Mouse (Mus musculus): ENCODE results near the gene Adcy5. TPM values are rescaled to one million over a fixed set of nuclear protein-coding genes. Genes with fewer than 3 reads are reported as not detected.

The Adcy5 gene
- total and polyA plus RNA-seq, 3 experiments, result 0.05 TPM; not detected in 2

DNA sequence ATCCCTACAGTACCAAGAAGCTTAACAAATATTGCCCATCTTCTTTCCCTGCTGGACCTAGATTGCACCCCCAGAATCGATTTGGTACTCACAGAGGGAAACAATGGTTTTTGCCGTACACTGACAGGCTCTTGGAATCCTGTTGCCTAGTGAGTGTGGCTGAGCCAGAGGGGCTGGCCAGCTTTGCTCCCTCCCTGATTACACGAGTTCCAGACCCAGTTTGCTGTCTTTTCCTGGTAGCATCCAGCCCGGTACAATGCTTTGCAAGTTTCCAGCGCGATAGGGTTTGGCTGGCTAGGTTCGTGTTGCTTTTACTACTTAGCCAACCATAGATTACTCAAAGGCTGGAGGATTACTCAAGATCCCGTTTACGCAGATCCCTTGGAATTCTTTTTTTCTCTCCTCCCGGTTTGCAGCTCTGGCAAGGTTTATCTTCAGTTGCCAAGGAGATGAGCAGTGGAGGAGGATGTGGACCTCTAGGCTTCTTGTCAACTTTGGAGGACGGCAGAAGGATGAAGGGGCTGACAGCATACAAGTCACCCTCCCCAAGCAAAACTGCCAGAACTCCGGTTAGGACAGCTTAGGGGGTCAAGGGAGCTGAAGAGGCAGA, 1.4 kb upstream of the Adcy5 start:
- peaks cover 9% of the 10 kb centered on the region; the same call in 1 of the 2 replicates for H3K27me3 ChIP-seq (ENCODE audit: insufficient read depth, low read length)
- no peaks in the 10 kb centered on the region for H3K4me1 ChIP-seq (ENCODE audit: insufficient read depth, low read depth, low read length)
- H3K36me3 ChIP-seq (replicated peaks), result no peaks in the 10 kb centered on the region
- DNase-seq (ENCODE audit: low spot score) (no peak), ATAC-seq (ENCODE audit: extremely low read depth, insufficient number of reproducible peaks, low FRiP score, poor library complexity, severe bottlenecking) (no peak)
- H3K4me3 ChIP-seq (ENCODE audit: low read depth, low read length), result no peak overlapping the region
- TF ChIP-seq GATA1 (IDR thresholded peaks at IDR 0.05; ENCODE audit: borderline replicate concordance, low read length) (no peak), GATA2 (IDR thresholded peaks at IDR 0.05; ENCODE audit: borderline replicate concordance, low read depth, low read length) (no peak), CTCF (IDR thresholded peaks at IDR 0.05; ENCODE audit: low read depth, low read length) (no peak), POLR2AphosphoS5 (IDR thresholded peaks at IDR 0.05; ENCODE audit: insufficient replicate concordance, low read depth, low read length) (no peak), TAL1 (conservative IDR thresholded peaks at IDR 0.05; ENCODE audit: low read depth, low read length) (no peak)
- peaks cover 29% of the 10 kb centered on the region for H3K9me3 ChIP-seq (replicated peaks)

DNA sequence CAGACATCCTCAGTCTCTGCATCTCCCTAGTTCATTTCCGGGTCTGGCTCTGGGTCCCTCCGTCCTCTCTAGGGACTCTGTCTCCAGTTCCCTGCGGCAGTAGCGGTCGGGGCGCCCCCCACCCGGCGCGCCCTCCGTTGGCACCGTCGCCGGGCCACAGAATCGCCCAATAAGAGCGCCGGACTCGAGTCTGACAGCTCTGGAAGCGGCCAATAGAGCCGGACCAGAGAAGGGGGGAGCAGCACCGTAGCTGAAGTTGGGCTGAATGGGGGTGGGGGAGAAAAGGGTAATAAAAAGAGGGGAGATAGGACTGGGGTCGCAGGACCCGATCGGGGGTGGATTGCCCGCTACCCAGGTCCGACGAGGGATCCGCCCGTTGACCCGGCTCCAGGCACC, 434 bp upstream of the Adcy5 start:
- H3K9me3 ChIP-seq (replicated peaks), result peaks cover 29% of the 10 kb centered on the region
- DNase-seq (ENCODE audit: low spot score), result no peak
- no peak overlapping the region for H3K4me3 ChIP-seq (ENCODE audit: low read depth, low read length)
- no peak for TF ChIP-seq GATA2 (IDR thresholded peaks at IDR 0.05; ENCODE audit: borderline replicate concordance, low read depth, low read length)
- ATAC-seq (ENCODE audit: extremely low read depth, insufficient number of reproducible peaks, low FRiP score, poor library complexity, severe bottlenecking), result no peak
- H3K36me3 ChIP-seq (replicated peaks), result no peaks in the 10 kb centered on the region
- peaks cover 5% of the 10 kb centered on the region; the same call in 1 of the 2 replicates for H3K27me3 ChIP-seq (ENCODE audit: insufficient read depth, low read length)
- no peaks in the 10 kb centered on the region for H3K4me1 ChIP-seq (ENCODE audit: insufficient read depth, low read depth, low read length)

DNA sequence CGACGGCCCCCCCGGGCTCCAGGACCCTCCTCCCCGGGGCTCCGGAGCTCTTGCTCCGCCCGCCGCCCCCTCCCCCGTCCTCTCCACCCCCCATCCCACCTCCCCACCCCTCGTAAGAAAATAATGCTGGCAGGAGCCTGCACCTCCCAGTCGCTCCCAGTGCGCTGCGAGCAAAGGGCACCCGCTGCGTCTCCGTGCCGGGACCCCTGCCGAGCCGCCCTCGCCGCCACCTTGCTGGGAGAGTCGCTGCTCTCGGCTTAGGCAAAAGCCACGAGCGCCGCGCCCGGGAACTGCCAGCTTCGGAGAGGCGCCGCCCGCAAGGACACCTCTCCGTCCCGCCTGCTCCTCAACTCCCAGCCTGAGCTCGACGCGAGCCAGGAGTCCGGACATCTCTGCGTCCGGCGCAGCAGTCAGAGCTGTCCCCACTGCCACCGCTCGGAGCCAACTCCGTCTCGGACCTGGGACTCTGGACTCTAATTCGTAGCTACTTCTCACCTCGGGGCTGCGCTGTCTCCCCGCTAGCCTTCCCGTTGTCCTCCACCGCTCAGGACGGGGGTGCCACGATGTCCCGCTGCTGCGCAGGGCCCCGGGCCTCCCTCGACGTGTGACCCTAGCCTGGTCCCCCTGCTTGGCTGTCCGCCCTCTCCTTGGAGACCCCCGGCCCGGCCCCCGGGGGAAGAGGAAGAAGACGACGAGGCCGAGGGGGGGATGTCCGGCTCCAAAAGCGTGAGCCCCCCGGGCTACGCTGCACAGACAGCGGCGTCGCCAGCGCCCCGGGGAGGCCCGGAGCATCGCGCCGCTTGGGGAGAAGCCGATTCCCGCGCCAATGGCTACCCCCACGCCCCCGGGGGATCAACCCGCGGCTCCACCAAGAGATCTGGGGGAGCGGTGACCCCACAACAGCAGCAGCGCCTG, 971 bp downstream of the Adcy5 start:
- H3K4me3 ChIP-seq (ENCODE audit: low read depth, low read length), result no peak overlapping the region
- ATAC-seq (ENCODE audit: extremely low read depth, insufficient number of reproducible peaks, low FRiP score, poor library complexity, severe bottlenecking), result no peak
- H3K9me3 ChIP-seq (replicated peaks), result peaks cover 29% of the 10 kb centered on the region
- H3K4me1 ChIP-seq (ENCODE audit: insufficient read depth, low read depth, low read length), result no peaks in the 10 kb centered on the region
- H3K36me3 ChIP-seq (replicated peaks), result no peaks in the 10 kb centered on the region
- peaks cover 7% of the 10 kb centered on the region; the same call in 1 of the 2 replicates for H3K27me3 ChIP-seq (ENCODE audit: insufficient read depth, low read length)
- no peak for TF ChIP-seq TAL1 (conservative IDR thresholded peaks at IDR 0.05; ENCODE audit: low read depth, low read length)
- TF ChIP-seq CTCF (IDR thresholded peaks at IDR 0.05; ENCODE audit: low read depth, low read length), result no peak
- TF ChIP-seq POLR2AphosphoS5 (IDR thresholded peaks at IDR 0.05; ENCODE audit: insufficient replicate concordance, low read depth, low read length), result no peak
- no peak for TF ChIP-seq GATA2 (IDR thresholded peaks at IDR 0.05; ENCODE audit: borderline replicate concordance, low read depth, low read length)
- no peak for TF ChIP-seq GATA1 (IDR thresholded peaks at IDR 0.05; ENCODE audit: borderline replicate concordance, low read length)
- DNase-seq (ENCODE audit: low spot score), result no peak

DNA sequence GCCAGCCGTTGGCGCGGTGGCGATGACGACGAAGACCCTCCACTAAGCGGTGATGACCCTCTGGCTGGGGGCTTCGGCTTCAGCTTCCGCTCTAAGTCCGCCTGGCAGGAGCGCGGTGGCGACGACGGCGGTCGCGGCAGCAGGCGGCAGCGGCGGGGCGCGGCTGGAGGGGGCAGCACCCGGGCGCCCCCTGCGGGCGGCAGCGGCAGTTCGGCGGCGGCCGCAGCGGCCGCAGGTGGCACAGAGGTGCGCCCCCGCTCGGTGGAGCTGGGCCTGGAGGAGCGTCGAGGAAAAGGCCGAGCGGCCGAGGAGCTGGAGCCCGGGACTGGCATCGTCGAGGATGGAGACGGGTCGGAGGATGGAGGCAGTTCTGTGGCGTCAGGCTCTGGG, 1.6 kb downstream of the Adcy5 start:
- no peaks in the 10 kb centered on the region for H3K36me3 ChIP-seq (replicated peaks)
- DNase-seq (ENCODE audit: low spot score), result no peak
- H3K9me3 ChIP-seq (replicated peaks), result peaks cover 29% of the 10 kb centered on the region
- TF ChIP-seq CTCF (IDR thresholded peaks at IDR 0.05; ENCODE audit: low read depth, low read length) (no peak), GATA1 (IDR thresholded peaks at IDR 0.05; ENCODE audit: borderline replicate concordance, low read length) (no peak), TAL1 (conservative IDR thresholded peaks at IDR 0.05; ENCODE audit: low read depth, low read length) (no peak), POLR2AphosphoS5 (IDR thresholded peaks at IDR 0.05; ENCODE audit: insufficient replicate concordance, low read depth, low read length) (no peak), GATA2 (IDR thresholded peaks at IDR 0.05; ENCODE audit: borderline replicate concordance, low read depth, low read length) (no peak)
- peaks cover 8% of the 10 kb centered on the region; the same call in 1 of the 2 replicates for H3K27me3 ChIP-seq (ENCODE audit: insufficient read depth, low read length)
- H3K4me3 ChIP-seq (ENCODE audit: low read depth, low read length), result no peak overlapping the region
- no peaks in the 10 kb centered on the region for H3K4me1 ChIP-seq (ENCODE audit: insufficient read depth, low read depth, low read length)
- no peak for ATAC-seq (ENCODE audit: extremely low read depth, insufficient number of reproducible peaks, low FRiP score, poor library complexity, severe bottlenecking)

DNA sequence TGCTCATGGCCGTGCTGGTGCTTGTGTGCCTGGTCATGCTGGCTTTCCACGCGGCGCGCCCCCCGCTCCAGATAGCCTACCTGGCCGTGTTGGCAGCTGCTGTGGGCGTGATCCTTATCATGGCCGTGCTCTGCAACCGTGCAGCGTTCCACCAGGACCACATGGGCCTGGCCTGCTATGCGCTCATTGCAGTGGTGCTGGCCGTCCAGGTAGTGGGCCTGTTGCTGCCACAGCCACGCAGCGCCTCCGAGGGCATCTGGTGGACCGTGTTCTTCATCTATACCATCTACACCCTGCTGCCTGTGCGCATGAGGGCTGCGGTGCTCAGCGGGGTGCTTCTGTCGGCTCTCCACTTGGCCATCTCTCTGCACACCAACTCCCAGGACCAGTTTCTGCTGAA, 2.2 kb downstream of the Adcy5 start:
- ATAC-seq (ENCODE audit: extremely low read depth, insufficient number of reproducible peaks, low FRiP score, poor library complexity, severe bottlenecking) (no peak), DNase-seq (ENCODE audit: low spot score) (no peak)
- H3K4me1 ChIP-seq (ENCODE audit: insufficient read depth, low read depth, low read length), result no peaks in the 10 kb centered on the region
- no peak overlapping the region for H3K4me3 ChIP-seq (ENCODE audit: low read depth, low read length)
- H3K27me3 ChIP-seq (ENCODE audit: insufficient read depth, low read length), result peaks cover 8% of the 10 kb centered on the region; the same call in 1 of the 2 replicates
- peaks cover 29% of the 10 kb centered on the region for H3K9me3 ChIP-seq (replicated peaks)
- TF ChIP-seq POLR2AphosphoS5 (IDR thresholded peaks at IDR 0.05; ENCODE audit: insufficient replicate concordance, low read depth, low read length) (no peak), TAL1 (conservative IDR thresholded peaks at IDR 0.05; ENCODE audit: low read depth, low read length) (no peak), GATA2 (IDR thresholded peaks at IDR 0.05; ENCODE audit: borderline replicate concordance, low read depth, low read length) (no peak), GATA1 (IDR thresholded peaks at IDR 0.05; ENCODE audit: borderline replicate concordance, low read length) (no peak), CTCF (IDR thresholded peaks at IDR 0.05; ENCODE audit: low read depth, low read length) (no peak)
- no peaks in the 10 kb centered on the region for H3K36me3 ChIP-seq (replicated peaks)

DNA sequence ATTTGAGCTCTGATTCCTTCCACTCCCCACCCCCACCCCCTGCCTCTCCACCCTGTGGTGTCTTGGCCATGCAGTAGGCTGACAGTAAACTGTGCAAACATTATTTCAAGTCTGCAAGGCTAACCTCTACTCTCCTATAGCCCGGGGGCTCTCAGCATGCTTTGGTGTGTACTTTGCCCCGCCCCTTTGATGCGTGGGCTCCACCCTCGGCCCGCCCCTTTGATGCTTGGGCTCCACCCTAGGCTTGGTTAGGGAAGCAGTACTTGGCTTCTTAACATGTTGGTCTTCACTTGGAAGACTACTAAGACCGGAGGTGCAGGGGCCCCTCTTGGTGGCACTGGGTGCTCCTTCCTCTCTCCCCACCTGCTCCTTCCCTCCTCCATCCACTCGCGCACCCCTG, 4.9 kb downstream of the Adcy5 start:
- DNase-seq (ENCODE audit: low spot score), result no peak
- H3K36me3 ChIP-seq (replicated peaks), result no peaks in the 10 kb centered on the region
- TF ChIP-seq POLR2AphosphoS5 (IDR thresholded peaks at IDR 0.05; ENCODE audit: insufficient replicate concordance, low read depth, low read length) (no peak), GATA2 (IDR thresholded peaks at IDR 0.05; ENCODE audit: borderline replicate concordance, low read depth, low read length) (no peak), GATA1 (IDR thresholded peaks at IDR 0.05; ENCODE audit: borderline replicate concordance, low read length) (no peak), CTCF (IDR thresholded peaks at IDR 0.05; ENCODE audit: low read depth, low read length) (no peak), TAL1 (conservative IDR thresholded peaks at IDR 0.05; ENCODE audit: low read depth, low read length) (no peak)
- H3K4me3 ChIP-seq (ENCODE audit: low read depth, low read length), result no peak overlapping the region
- peaks cover 8% of the 10 kb centered on the region; the same call in 1 of the 2 replicates for H3K27me3 ChIP-seq (ENCODE audit: insufficient read depth, low read length)
- no peak for ATAC-seq (ENCODE audit: extremely low read depth, insufficient number of reproducible peaks, low FRiP score, poor library complexity, severe bottlenecking)
- H3K4me1 ChIP-seq (ENCODE audit: insufficient read depth, low read depth, low read length), result no peaks in the 10 kb centered on the region
- H3K9me3 ChIP-seq (replicated peaks), result peaks cover 23% of the 10 kb centered on the region
